Mouse (Mus musculus) left cerebral cortex, postnatal 14 days (tissue): ENCODE measurements around the gene Lin7a. TPM values are rescaled to one million over a fixed set of nuclear protein-coding genes. Genes with fewer than 3 reads are reported as not detected.
A peak's percentile ranks its signal among the peaks of the same experiment; 100 is the strongest.

Experiments used
- DNase-seq, 2 experiments: peaks; one replicate each; pipeline ENCODE4 v3.0.0; 2021 to 2022; ENCODE audit warnings: low spot score in 2 of 2, mixed read lengths in 1 of 2
- intact Hi-C: fragments of 180-260 bp; cut with DNase I; formaldehyde crosslinking; loops from one replicate; pipeline ENCODE4 v1.15.1; 2025
- total RNA-seq, 2 experiments: library from RNA; stranded (reverse); gene quantifications; 2 replicates each; pipeline ENCODE4 v1.2.3; 2021

Lin7a gene
- total RNA-seq, 2 experiments from 2014 or later, result 67.7 to 77.9 TPM

DNA sequence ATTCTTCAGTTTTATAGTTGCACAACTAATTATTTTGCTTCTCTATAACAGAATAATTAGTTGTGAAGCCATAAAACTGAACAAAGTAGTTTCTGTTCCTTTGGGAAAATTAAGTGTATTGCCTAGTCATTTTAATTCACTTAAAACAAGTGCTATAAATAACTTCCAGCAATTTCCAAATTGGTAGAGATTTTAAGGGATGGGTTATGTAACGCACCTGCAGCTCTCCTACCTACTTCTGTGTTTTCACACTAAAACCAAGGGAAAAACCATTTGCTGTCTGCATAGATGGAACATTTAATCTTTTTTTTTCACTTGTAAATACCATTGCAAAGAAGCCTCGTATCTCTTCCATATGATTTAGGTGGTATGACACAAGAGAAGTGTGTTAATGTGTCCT, 90.5 kb downstream of the Lin7a start:
- intact Hi-C loops, result no loop called here
- DNase-seq, result no peak

DNA sequence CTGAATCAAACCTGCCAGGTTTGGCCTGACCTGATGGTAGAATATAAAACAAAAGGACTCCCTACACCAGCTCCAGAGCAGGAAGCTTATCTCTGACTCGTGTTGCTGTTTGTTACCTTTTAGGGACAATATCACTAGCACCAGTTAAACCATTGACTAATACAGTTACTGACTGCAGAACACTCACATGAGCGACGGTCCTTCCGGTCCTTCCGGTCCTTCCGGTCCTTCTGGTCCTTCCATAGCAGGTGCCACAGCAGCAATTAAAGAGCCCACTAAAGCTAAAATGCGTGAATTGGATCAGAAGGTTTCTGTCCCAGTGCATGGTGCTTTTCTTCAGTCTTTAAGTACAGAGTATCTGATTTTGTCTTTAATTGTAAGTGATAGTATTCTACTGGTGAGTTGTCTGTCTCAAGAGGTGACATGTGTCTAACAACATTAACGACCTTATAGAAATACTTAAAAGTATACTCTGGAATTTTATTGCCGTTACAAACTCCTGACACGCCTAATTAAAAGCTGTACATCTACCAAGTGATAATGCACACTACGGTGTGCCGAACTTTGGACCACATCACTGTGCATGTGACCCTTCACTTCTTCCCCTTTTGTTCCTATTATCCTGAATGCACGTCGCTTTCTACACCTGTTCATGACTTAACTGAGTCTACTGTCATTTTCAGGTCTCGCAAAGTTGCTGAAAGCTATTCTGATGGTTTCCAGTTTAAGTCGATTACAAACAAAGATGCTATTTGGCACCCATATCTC, 91.7 kb downstream of the Lin7a start:
- intact Hi-C loops, result no loop called here

GRCm38 (mm10) chr10:107377218-107377617, 105.7 kb downstream of the Lin7a start:
- DNase-seq, result no peak
- intact Hi-C loops, result no loop called here

More for the DNA sequence above, 91.7 kb downstream of the Lin7a start:
- DNase-seq, result no peak

DNA sequence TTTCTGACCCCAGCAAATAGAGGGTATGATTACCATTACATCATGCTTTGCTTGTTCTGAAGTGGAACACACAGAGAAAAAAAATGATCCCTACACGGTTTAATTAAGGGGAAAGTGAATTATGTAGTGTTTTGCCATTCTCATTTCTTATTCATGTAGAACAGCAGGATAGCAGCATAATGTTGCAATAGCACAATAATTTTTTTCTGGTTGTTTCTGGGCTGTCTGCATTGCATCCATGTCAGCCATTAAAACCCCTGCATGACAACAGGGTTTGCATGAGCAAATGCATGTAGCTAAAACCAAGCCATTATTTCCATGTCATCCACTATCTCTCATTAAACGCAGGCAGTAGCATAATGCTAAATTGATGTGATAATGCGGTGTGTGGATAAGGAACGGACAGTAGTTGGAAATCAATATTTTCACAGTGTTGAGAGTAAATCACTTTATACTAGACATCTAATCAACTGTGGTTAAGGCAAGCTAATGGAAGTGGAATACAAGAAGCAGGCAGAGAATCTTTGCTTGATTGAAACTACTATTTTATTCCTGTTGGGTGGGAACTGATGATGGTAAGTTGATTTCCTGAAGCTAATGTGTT, 109.8 kb downstream of the Lin7a start:
- intact Hi-C loops, result loop anchor here (10.0 kb wide), 1 partner anchor 766 kb away; no protein-coding TSS in a partner anchor
- no peak for DNase-seq

DNA sequence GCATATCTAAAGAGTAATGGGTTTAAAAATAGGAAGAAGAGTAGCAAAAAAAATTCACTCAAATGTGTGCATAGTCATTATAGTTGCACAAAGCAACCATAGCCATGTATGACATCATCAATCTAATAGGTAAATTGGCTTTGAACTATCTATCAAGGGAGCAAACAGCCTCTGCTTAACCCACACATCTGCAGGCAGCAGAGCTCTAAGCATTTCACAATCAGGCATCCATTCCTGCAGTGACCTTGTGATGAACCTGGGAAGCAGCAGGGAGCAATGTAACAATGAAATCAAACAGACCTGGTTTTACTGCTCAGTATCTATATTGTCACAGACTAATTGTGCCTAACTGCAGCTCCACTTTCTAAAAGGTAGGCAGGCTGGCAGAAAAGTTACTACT, 112.3 kb downstream of the Lin7a start:
- intact Hi-C loops, result loop anchor here (10.0 kb wide), 1 partner anchor 769 kb away; no protein-coding TSS in a partner anchor
- no peak for DNase-seq

GRCm38 (mm10) chr10:107389505-107389904, 118.0 kb downstream of the Lin7a start:
- DNase-seq, result peak; percentile 69 to 85
- intact Hi-C loops, result loop anchor here (2.0 to 10.0 kb wide), 3 partner anchors 117 to 775 kb away; partner anchors contain the start of gene Lin7a

DNA sequence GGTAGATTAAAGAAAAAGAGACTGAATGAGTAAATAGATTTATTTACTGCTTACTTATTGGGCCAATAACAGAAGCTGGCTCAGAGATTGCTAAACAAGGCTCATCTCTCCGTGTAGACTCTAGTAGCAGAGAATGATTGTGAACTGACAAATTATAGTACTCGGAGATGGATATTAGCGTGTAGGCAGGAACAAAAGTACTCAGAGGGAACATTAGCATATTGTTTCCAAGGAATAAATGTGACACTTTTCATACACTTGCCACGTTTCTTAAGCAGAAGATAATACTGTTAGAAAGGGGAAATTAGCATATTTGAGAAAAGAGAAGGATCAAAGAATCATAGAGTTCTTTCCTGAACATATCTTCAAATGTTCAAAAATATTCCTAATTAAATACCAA, 133.9 kb downstream of the Lin7a start:
- intact Hi-C loops, result no loop called here
- DNase-seq, result no peak

GRCm38 (mm10) chr10:107418306-107418705, 146.8 kb downstream of the Lin7a start:
- intact Hi-C loops, result no loop called here
- peak; percentile 10 to 21 for DNase-seq

DNA sequence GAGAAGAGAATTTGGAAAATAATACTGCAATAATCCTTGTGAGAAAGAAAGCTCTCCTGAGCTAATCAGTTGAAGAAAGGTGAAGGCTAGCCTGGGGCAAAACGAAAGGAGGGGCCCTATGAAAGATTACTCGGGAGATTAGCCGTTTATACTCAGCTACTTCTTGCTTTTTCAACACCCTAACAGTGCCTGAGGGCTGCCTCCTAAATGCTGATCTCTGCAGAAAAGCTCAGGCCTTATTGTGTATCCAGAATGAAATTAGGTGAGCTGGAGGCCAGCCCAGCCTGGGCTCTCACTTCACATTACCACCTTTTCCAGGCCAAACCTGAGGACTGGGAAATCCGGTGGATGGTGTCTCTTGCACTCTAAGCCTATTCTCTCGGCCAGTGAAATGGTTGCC, 165.5 kb downstream of the Lin7a start:
- no peak for DNase-seq
- intact Hi-C loops, result no loop called here

DNA sequence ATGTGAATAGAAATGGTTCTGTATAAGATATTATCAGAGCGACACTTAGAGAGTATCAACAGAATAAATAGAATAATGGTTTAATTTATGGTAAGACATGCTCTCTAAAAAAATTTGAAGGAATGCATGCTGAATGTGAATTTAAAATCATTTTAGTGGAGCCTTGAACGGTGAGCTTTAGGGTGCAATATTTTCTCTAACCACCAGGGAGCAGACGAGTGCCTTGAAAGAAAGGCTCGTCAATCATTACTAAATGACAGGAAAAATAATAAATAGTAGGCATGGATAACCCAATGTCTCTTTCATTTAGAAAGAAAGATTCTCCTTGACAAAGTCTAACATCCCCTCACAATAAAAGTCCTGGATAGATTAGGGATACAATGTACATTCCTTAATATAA, 171.3 kb downstream of the Lin7a start:
- intact Hi-C loops, result loop anchor here (2.0 to 10.0 kb wide), 2 partner anchors 262 to 482 kb away; no protein-coding TSS in a partner anchor
- DNase-seq, result peak; percentile 32 to 54

DNA sequence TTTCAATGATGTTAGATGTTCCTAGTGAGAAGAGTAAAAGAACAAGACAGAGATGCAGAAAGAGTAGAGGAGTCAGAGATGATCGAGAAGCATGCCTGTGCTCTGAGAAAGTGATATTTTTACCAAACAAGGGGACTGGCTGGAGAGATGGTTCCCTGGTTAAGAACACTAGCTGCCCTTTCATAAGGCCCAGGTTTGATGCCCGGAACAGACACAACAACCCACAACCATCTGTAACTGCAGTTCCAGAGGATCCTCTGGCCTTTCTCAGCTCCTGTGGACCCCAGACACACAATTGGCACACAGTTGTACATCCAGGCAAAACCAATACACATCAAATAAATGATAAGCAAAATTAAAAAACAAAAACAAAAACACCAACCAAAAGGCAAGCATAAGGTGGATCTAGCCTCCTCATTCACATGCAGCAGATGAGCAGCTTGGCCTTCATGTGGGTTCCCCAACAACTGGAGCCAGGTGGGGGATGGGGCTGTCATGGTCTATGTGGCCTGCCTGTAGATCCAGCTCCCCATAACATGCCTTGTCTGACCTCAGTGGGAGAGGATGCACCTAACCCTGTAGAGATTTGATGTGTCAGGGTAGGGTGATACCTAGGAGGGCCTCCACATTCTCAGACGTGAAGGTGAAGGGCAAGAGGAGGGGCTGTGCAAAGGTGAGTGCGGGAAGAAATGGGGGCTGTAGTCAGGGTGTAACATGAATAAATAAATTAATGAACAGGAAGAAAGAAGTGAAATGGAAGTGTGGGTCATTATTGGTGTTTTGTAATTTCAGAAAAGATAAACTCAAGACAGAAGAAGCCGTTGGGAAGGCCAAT, 178.2 kb downstream of the Lin7a start:
- intact Hi-C loops, result loop anchor here (10.0 kb wide), 1 partner anchor 475 kb away; no protein-coding TSS in a partner anchor
- no peak for DNase-seq

DNA sequence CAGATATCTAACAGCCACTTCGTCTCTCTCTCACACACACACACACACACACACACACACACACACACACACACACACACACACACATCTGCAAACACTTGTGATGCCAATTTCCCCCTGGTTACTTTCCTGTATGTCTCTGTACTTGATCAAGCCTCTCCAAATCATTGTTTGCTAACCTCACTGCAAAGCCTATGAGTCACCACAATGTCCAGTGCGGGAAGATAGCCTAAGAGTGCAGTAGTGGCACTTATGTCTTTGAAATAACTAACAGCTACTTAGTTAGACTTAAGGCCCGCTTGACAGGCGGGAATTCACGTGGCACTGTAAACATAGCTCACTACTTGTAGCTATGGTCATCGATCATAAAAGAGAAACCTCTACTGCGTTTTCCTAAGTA, 196.3 kb downstream of the Lin7a start:
- intact Hi-C loops, result no loop called here

More for the DNA sequence above, 196.3 kb downstream of the Lin7a start:
- no peak for DNase-seq

Other genes with a start within 250 kb of the Lin7a start
- under 1 TPM; 0.68 to 0.74 TPM for gene Acss3, start 148.0 kb upstream of the Lin7a start, total RNA-seq
- gene Myf5, start 214.4 kb downstream of the Lin7a start, total RNA-seq, result not detected
- not detected for gene Myf6, start 223.1 kb downstream of the Lin7a start, total RNA-seq